Mouse (Mus musculus): ENCODE data around the gene Mpeg1. TPM values are rescaled to one million over a fixed set of nuclear protein-coding genes. Genes with fewer than 3 reads are reported as not detected.

The Mpeg1 gene
- 0.47 and 0.78 TPM in 2 replicates for polyA plus RNA-seq (2015; fragmentation: Nextera tagmentation; extraction: Ambion mirVana)

DNA sequence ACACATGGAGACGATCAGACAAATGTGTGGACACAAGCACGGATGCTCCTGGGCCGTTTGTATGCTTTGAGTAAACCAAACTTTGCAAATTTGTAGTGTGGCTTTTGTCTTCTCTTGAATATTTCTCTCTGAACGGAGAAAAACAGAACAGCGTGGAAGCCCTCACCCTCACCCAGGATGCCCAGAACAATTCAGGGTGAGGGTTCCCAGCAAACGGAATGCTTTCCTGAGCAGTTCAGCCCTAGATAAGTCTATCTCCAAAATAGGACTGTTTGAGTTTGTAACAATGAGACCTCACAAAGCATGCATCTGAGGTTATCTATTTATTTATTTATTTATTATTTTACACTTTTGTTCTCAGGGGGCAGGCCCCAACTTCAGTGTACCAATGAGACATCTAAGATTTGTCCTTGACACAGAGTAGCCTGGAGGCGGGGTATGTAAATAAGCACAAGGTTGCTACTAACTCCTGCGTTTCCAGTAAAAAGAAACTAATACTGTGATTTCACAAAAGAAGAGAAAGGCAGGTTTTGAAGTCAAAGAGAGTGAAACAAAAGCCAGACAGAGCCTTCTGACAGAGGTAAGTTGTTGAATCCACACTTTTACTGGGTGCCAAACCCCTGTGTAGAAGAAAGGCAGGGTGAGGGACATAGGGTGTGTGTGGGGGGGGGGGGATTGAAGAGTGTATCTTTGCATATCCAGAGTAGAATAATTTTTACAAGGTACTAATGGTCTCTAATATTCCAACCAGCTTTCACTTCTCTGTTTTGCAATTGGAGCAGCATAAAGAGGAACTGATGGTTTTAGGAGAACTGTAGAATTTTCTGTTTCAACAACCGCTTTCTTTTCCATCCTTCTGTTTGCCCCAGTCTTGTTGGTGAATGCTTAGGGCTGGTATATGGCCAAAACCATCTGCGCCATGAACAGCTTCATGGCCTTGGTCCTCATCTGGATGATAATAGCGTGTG is at the start of gene Mpeg1:
Mpeg1 (plus strand) TSS at position 498 of the 968 bp plus-strand sequence.
- no peak for ATAC-seq (ENCODE audit: low FRiP score)
- no peak within 1 kb of the TSS for H3K4me2 ChIP-seq
- H3K4me3 ChIP-seq: no peak within 1 kb of the TSS
- no peak within 1 kb of the TSS for H3K27ac ChIP-seq
- H3K27me3 ChIP-seq: no peaks in the 10 kb centered on the region
- no peaks in the 10 kb centered on the region for H3K9me3 ChIP-seq
- no peak within 1 kb of the TSS for H3K9ac ChIP-seq
- 0 out of 2 replicates have a peak, but pooled peaks cover 4% of the 10 kb centered on the region for H3K36me3 ChIP-seq
- 82% methylated on average over 11 of the region's 11 CpGs for WGBS
- no peaks in the 10 kb centered on the region for H3K4me1 ChIP-seq (replicated peaks)

DNA sequence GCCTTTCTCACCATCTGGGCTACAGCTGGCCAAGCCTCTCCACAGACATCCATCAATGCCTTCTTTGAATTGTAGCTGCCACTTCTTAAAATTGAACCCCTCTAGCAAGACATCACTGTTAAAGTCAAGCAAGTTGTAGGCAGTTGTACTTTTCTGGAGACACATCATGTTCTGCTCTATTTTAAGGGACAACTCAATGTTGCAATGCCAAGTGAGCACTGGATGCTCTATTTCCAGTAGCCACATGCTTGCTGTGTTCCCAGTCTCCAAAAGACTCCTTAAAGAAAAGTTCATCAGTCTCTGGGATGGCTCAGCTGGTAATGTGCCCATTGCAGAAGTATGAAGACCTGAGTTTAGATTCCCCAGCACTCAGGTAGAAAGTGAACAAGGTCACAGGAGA is 46.8 kb upstream of the Mpeg1 start:
- H3K36me3 ChIP-seq: no peaks in the 10 kb centered on the region
- no peak overlapping the region for H3K4me2 ChIP-seq
- no peaks in the 10 kb centered on the region for H3K4me1 ChIP-seq (replicated peaks)
- no peak for ATAC-seq (ENCODE audit: low FRiP score)
- no peak overlapping the region for H3K9ac ChIP-seq
- no peak overlapping the region for H3K4me3 ChIP-seq
- H3K27ac ChIP-seq: no peak overlapping the region
- H3K27me3 ChIP-seq: no peaks in the 10 kb centered on the region
- no peaks in the 10 kb centered on the region for H3K9me3 ChIP-seq

DNA sequence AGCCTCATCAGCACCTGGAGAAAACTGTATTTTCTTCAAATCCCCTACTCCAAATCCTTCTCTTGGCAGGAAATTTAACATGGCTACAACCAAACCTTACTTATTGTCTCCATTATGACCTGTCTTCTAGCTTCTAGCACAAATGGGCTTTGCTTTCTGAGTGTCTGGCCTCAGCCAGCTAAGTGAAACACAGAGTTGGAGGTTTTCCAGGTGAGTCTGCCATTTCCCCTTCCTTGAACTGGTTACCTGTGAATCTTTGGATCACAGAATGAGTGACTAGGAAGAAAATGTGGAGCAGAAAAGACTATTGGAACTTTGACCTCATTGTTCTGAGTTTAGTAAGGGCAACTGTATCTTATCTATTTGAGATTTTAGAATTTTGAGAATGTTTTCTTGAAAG is 43.2 kb upstream of the Mpeg1 start, which contains the start of gene Olfr1441:
Olfr1441 (plus strand) TSS at position 73 of the 400 bp plus-strand sequence.
- Histone ChIP-seq H3K36me3 (no peaks in the 10 kb centered on the region), H3K4me2 (no peak within 1 kb of the TSS), H3K4me3 (no peak within 1 kb of the TSS), H3K27ac (no peak within 1 kb of the TSS), H3K9me3 (no peaks in the 10 kb centered on the region), H3K9ac (no peak within 1 kb of the TSS), H3K27me3 (no peaks in the 10 kb centered on the region), H3K4me1 (replicated peaks) (no peaks in the 10 kb centered on the region)
- ATAC-seq (ENCODE audit: low FRiP score): no peak

GRCm38 (mm10) chr19:12418312-12418711 is 42.3 kb upstream of the Mpeg1 start:
- no peaks in the 10 kb centered on the region for H3K27me3 ChIP-seq
- H3K9me3 ChIP-seq: no peaks in the 10 kb centered on the region
- no peaks in the 10 kb centered on the region for H3K36me3 ChIP-seq
- H3K4me2 ChIP-seq: no peak overlapping the region
- 88% methylated on average over 3 of the region's 3 CpGs for WGBS
- no peak overlapping the region for H3K27ac ChIP-seq
- no peak overlapping the region for H3K4me3 ChIP-seq
- H3K4me1 ChIP-seq (replicated peaks): no peaks in the 10 kb centered on the region
- ATAC-seq (ENCODE audit: low FRiP score): no peak
- no peak overlapping the region for H3K9ac ChIP-seq

DNA sequence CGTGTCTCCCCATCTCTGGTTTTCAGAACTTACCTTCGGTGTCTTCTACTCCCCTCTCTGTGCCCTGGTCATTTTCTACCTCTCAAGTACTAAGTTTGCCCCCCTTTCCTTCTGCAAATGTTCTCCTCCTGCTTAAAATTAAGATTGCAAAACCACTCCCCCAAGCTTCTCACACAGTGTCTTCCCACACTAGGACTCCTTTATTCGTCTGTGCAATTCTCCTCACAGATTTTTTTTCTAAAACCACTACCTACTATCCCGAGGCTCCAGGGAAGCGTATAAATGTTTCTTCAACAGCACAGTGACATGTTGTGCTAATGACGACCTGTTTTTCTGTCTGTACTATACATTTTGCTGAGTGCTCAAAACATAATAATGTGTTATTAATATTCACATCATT is 40.0 kb upstream of the Mpeg1 start:
- no peak overlapping the region for H3K4me3 ChIP-seq
- H3K9me3 ChIP-seq: no peaks in the 10 kb centered on the region
- ATAC-seq (ENCODE audit: low FRiP score): no peak
- no peak overlapping the region for H3K4me2 ChIP-seq
- H3K36me3 ChIP-seq: no peaks in the 10 kb centered on the region
- H3K4me1 ChIP-seq (replicated peaks): no peaks in the 10 kb centered on the region
- 79% methylated on average over 6 of the region's 6 CpGs for WGBS
- H3K27me3 ChIP-seq: no peaks in the 10 kb centered on the region
- H3K9ac ChIP-seq: no peak overlapping the region
- H3K27ac ChIP-seq: no peak overlapping the region

- Histone ChIP-seq H3K9ac (no peak overlapping the region), H3K4me2 (no peak overlapping the region), H3K36me3 (no peaks in the 10 kb centered on the region), H3K27ac (no peak overlapping the region), H3K4me3 (no peak overlapping the region), H3K9me3 (no peaks in the 10 kb centered on the region), H3K27me3 (no peaks in the 10 kb centered on the region), H3K4me1 (replicated peaks) (no peaks in the 10 kb centered on the region)
- ATAC-seq (ENCODE audit: low FRiP score): no peak
- 84% methylated on average over 1 of the region's 1 CpGs for WGBS
These were observed 38.9 kb upstream of the Mpeg1 start for GRCm38 (mm10) chr19:12421680-12422079.

- Histone ChIP-seq H3K27ac (no peak overlapping the region), H3K4me1 (replicated peaks) (no peaks in the 10 kb centered on the region), H3K27me3 (no peaks in the 10 kb centered on the region), H3K9me3 (no peaks in the 10 kb centered on the region), H3K36me3 (no peaks in the 10 kb centered on the region), H3K4me2 (no peak overlapping the region), H3K9ac (no peak overlapping the region), H3K4me3 (no peak overlapping the region)
- 95% methylated on average over 5 of the region's 5 CpGs for WGBS
- no peak for ATAC-seq (ENCODE audit: low FRiP score)
These were observed 33.5 kb upstream of the Mpeg1 start for GRCm38 (mm10) chr19:12427101-12427500.

DNA sequence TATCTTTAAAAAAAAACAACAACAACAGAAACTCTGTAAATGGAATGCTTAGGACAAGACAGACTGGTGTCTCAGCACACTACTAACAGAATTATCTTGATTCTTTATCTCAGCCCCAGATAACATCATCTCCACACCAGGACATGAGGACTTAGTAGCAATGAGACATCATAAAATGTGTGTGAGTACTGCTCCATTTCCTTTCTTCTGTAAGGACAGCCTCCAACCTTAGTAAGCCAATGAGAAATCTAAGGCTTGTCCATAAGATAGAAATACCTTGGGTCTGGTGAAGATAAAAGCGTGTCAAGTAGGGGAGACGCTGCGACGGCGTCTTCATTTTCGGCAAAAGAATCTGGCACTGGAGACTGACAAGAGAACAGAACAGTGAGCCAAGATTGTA is 33.0 kb upstream of the Mpeg1 start, which contains the start of gene Pfpl:
Pfpl (plus strand) TSS at position 301 of the 400 bp plus-strand sequence.
- H3K27ac ChIP-seq: no peak within 1 kb of the TSS
- no peaks in the 10 kb centered on the region for H3K36me3 ChIP-seq
- WGBS: 96% methylated on average over 6 of the region's 6 CpGs
- no peak within 1 kb of the TSS for H3K9ac ChIP-seq
- no peaks in the 10 kb centered on the region for H3K27me3 ChIP-seq
- no peak within 1 kb of the TSS for H3K4me2 ChIP-seq
- no peak within 1 kb of the TSS for H3K4me3 ChIP-seq
- H3K9me3 ChIP-seq: no peaks in the 10 kb centered on the region
- H3K4me1 ChIP-seq (replicated peaks): no peaks in the 10 kb centered on the region
- ATAC-seq (ENCODE audit: low FRiP score): no peak

DNA sequence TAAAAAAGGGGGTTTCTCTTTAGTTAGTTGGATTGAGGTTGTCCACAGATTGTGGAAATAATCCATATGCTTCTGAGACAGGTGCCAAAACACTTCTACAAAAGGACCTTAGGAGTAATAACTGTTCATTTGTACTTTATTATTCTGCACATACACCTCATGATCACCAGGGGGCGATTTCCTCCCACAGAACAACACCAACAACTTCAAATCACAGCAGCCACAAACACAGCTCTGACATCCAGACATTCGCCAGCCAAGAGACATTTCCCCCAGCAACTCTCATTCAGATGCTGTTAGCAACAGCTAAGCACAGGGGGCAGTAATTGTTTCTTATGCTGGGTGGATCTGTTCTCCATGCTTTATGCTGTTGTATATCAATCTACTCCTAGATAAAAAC is 27.5 kb upstream of the Mpeg1 start:
- no peaks in the 10 kb centered on the region for H3K4me1 ChIP-seq (replicated peaks)
- no peak overlapping the region for H3K27ac ChIP-seq
- H3K36me3 ChIP-seq: no peaks in the 10 kb centered on the region
- no peak overlapping the region for H3K4me3 ChIP-seq
- no peak overlapping the region for H3K9ac ChIP-seq
- no peak overlapping the region for H3K4me2 ChIP-seq
- H3K9me3 ChIP-seq: no peaks in the 10 kb centered on the region
- no peaks in the 10 kb centered on the region for H3K27me3 ChIP-seq
- peak; percentile 69; the same call in 1 of the 2 replicates for ATAC-seq (ENCODE audit: low FRiP score)
- WGBS: 0% methylated on average over 2 of the region's 2 CpGs

DNA sequence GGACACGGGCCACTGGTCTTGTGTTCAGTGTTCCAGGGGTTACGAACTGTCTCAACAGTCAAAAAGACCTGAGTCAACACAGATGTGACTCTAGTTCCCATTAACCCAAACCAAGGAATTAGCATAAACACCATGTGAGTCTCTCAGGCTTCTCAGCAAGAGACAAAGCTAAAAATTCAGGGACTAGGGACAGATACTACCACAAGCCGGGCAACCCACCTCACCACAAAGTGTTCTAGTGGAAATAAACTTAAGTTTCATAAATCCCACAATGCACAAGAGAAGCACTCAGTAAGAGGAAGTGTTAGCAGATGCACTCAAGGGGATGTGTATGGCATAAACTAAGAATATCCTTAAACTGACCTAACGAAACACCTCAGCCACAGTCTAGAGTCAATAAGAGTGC is 25.6 kb upstream of the Mpeg1 start:
- Histone ChIP-seq H3K4me2 (no peak overlapping the region), H3K36me3 (no peaks in the 10 kb centered on the region), H3K9ac (no peak overlapping the region), H3K4me3 (no peak overlapping the region), H3K27ac (no peak overlapping the region), H3K27me3 (no peaks in the 10 kb centered on the region), H3K9me3 (no peaks in the 10 kb centered on the region), H3K4me1 (replicated peaks) (no peaks in the 10 kb centered on the region)
- WGBS: 82% methylated on average over 4 of the region's 4 CpGs
- ATAC-seq (ENCODE audit: low FRiP score): no peak

DNA sequence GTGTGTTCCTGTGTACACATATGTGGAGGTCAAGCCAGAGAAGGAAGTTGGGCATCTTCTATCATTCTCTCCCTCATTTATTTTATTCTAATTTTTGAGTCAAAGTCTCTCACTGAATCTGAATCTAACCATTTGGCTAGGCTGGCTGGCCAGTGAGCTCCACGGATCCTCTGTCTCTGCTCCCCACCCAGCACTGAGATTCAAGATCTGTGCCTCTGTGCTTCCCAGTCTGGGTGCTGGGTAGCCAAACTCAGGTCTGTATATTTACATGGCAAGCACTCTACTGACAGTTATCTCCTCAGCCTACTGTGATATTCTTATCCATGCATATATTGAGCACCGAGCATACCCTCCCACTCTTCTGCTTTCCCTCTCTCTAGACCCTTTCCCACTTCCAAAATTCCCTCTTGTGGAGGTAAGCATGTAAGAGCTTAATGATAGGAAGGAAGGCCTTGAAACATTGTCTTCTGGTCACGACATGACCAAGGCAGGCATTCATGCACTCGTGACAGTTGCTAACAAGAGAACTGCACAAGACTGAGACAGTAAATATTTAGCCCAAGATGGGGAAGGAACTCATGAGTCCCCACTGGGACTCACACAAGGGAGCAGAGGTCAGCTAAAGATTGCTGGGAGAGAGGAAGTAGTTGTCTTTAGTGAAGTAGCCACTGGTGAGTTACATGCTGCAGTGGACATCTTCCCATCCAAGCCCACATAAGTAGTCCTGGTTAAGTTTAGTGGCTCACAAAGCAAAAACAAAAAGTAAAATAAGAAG is 24.6 kb upstream of the Mpeg1 start:
- Histone ChIP-seq H3K4me2 (no peak overlapping the region), H3K4me3 (no peak overlapping the region), H3K36me3 (no peaks in the 10 kb centered on the region), H3K9ac (no peak overlapping the region), H3K27me3 (no peaks in the 10 kb centered on the region), H3K27ac (no peak overlapping the region), H3K4me1 (replicated peaks) (no peaks in the 10 kb centered on the region), H3K9me3 (no peaks in the 10 kb centered on the region)
- WGBS: 87% methylated on average over 4 of the region's 4 CpGs
- ATAC-seq (ENCODE audit: low FRiP score): no peak

- WGBS: 61% methylated on average over 1 of the region's 1 CpGs
- ATAC-seq (ENCODE audit: low FRiP score): no peak
- Histone ChIP-seq H3K4me1 (replicated peaks) (no peaks in the 10 kb centered on the region), H3K36me3 (no peaks in the 10 kb centered on the region), H3K4me3 (no peak overlapping the region), H3K4me2 (no peak overlapping the region), H3K9me3 (no peaks in the 10 kb centered on the region), H3K9ac (no peak overlapping the region), H3K27me3 (no peaks in the 10 kb centered on the region), H3K27ac (no peak overlapping the region)
These were observed 21.0 kb upstream of the Mpeg1 start for GRCm38 (mm10) chr19:12439581-12439980.

Data from hindbrain, embryonic 13.5 days (tissue).